Mouse (Mus musculus): Measurements from ENCODE around the gene Chrm4. TPM values are rescaled to one million over a fixed set of nuclear protein-coding genes. Genes with fewer than 3 reads are reported as not detected.

Gene Chrm4
- 0.57 TPM for polyA plus RNA-seq (2017; shearing (Covaris generic))

DNA sequence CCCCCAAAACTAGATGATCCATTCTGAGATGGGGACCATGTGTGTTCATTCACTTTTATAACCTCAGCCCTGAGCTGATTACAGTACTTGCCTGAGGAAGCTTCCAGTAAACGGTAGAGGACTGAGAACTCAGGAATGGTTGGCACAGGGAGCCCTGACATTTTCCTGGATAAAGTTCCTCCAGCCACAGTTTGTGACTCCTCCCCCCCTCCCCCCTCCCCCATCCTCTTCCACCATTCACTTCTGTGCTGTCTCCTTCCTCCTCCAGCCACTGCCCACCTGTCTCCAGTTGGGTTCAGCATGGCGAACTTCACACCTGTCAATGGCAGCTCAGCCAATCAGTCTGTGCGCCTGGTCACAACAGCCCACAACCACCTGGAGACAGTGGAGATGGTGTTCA, at the start of gene Chrm4:
Gene Chrm4, plus strand, starts transcription at position 301 of the 400 bp plus-strand sequence.

DNA sequence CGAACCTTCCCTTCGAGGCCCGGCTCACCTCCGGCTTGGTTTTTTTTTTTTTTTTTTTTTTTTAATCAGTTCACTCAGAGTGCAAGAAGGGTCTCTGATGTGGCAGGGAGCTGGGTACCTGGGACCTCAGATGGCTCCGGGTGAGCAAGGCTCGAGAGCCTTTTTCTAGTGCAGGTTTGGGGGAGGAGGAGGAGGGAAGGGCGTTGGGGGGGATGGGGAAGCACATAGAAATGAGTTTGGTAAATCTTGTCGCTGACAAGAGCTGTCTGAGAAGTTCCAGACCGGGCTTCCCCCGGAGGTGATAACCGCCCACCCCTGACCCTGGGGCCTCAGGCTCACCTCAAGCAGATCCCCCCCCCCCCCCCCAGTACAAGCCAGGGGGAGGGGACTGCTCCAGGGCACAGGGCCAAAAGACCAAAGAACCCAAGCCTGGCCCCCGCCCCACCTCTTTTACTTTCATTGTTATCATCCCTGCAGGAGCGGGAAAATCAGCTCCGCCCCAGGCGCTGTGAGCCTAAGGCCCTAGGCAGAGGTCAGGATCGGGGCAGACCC, 5.2 kb downstream of the Chrm4 start, which contains the start of gene Mdk:
Gene Mdk, minus strand, starts transcription at position 138 of the 552 bp plus-strand sequence.

DNA sequence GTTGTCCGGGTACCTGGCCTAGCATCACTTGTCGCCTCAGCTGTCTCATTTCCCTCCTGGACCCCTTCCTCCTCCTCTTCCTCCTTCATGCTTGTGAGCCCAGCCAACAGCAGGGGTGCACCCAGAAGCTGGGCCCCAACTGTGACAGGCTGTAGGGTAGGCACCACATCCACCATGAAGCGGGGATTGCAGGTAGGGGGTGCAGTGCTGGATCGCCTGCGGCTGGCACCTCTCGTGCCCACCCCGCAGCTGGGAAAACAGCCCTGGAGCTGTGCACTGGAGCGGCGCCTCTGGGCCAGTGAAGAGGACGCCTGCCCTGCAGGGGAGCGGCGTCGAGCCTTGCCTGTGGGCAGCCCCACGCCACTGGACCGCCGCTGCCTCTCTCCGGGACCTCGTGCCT, 18.4 kb downstream of the Chrm4 start, which contains the start of gene Gm9821:
Gene Gm9821, plus strand, starts transcription at position 221 of the 400 bp plus-strand sequence.

DNA sequence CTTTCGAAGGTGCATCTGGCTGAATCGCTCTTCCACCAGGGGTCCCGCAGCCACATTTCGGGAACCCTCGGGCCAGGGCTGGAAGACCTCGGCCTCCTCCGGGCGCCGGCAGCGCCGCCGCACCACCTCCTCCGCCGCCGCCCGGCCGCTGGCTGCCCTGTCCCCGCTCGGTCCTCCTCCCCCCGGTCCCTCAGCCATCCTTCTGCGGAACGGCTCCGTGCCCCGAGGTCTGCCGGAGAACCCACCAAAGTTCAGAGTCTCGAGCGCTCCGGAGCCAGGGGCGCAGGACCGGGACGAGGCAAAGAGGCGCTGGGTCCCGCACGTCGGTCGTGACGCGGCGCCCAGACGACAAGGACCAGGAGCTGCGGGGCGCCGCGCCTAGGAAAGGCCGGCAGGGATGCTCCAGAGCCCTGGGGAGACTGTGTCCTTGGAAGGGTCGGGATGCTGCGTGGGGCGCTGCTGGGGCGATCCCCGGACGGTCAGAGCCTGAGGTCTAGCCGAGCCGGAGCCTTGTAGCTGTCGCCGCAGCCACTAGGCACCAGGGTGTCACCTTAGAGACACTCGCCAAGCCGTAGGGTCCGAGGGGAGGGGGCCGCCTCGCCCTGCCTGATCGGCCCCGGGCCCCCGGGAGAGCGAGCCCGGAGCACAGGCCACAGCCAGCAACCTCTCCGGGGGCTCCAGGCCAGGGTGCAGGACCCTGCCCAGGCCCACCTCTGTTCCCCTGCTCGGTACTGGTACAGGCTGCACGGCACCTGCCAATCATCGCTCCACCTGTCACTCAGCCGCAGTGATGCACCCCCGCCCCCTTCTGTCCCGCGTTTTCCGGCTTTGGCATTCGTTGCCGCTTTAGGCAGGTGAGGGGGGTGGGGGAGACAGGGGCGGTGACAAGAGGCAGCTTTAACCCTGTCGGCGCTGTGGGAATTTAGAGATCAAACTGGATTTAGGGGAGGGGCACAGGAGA, 48.8 kb downstream of the Chrm4 start, which contains the start of gene Dgkz:
Gene Dgkz, minus strand, starts transcription at position 284 of the 961 bp plus-strand sequence.

Other genes with a start within 250 kb of the Chrm4 start
- gene Atg13, start 216.7 kb upstream of the Chrm4 start, polyA plus RNA-seq (2017; shearing (Covaris generic)): 50.1 TPM
- gene Harbi1, start 216.4 kb upstream of the Chrm4 start, polyA plus RNA-seq (2017; shearing (Covaris generic)): 15.6 TPM
- gene Ambra1, start 197.1 kb upstream of the Chrm4 start, polyA plus RNA-seq (2017; shearing (Covaris generic)): 49.1 TPM
- gene Mdk, start 5.0 kb downstream of the Chrm4 start, polyA plus RNA-seq (2017; shearing (Covaris generic)): 1.5 TPM
- 0.55 TPM for gene Gm9821, start 18.5 kb downstream of the Chrm4 start, polyA plus RNA-seq (2017; shearing (Covaris generic))
- gene Dgkz, start 48.6 kb downstream of the Chrm4 start, polyA plus RNA-seq (2017; shearing (Covaris generic)): 393 TPM
- 1.2 TPM for gene Creb3l1, start 97.3 kb downstream of the Chrm4 start, polyA plus RNA-seq (2017; shearing (Covaris generic))
- 54.4 TPM for gene Phf21a, start 165.9 kb downstream of the Chrm4 start, polyA plus RNA-seq (2017; shearing (Covaris generic))

All from CD4-positive, CD25-positive, alpha-beta regulatory T cell (primary cell).